Mouse (Mus musculus) embryonic fibroblast, embryonic 13.5 days (primary cell): Measurements from ENCODE around the gene 2310057J18Rik. TPM values are rescaled to one million over a fixed set of nuclear protein-coding genes. Genes with fewer than 3 reads are reported as not detected.
"Not testable (repeated sequence)": the region's sequence is repeated elsewhere in the genome, so short reads cannot be mapped to it uniquely, and the experiment has no call there.

Experiments
- H3K27ac ChIP-seq: 2 replicates; pipeline ENCODE4 v1.5.1; 2012; ENCODE audit warnings: low read length, control low read depth, inconsistent platforms; ENCODE audit not compliant: insufficient read depth
- H3K4me1 ChIP-seq: 2 replicates; pipeline ENCODE4 v1.6.1; 2011; ENCODE audit warnings: low read length; ENCODE audit not compliant: control insufficient read depth, insufficient read depth
- H3K4me3 ChIP-seq: 2 replicates; pipeline ENCODE4 v1.5.1; 2011; ENCODE audit warnings: mild to moderate bottlenecking, control low read depth, low read length; ENCODE audit not compliant: insufficient read depth
- CTCF ChIP-seq: IDR thresholded peaks from 2 replicates; pipeline ENCODE4 v1.5.1; 2011; ENCODE audit warnings: mild to moderate bottlenecking, control low read depth, low read length, moderate library complexity, borderline replicate concordance; ENCODE audit not compliant: insufficient read depth
- POLR2A ChIP-seq: IDR thresholded peaks from 2 replicates; pipeline ENCODE4 v1.6.1; 2011; ENCODE audit warnings: low read depth, mild to moderate bottlenecking, control low read depth, low read length, moderate library complexity
- polyA plus RNA-seq: library from polyadenylated mRNA; stranded (reverse); fragments of >200 nt; gene quantifications from 2 replicates; pipeline ENCODE4 v1.2.4, GENCODE M21; 2011; ENCODE audit warnings: low read depth; ENCODE audit not compliant: missing spikeins, insufficient read length

2310057J18Rik gene
- not detected in 2 replicates for polyA plus RNA-seq

DNA sequence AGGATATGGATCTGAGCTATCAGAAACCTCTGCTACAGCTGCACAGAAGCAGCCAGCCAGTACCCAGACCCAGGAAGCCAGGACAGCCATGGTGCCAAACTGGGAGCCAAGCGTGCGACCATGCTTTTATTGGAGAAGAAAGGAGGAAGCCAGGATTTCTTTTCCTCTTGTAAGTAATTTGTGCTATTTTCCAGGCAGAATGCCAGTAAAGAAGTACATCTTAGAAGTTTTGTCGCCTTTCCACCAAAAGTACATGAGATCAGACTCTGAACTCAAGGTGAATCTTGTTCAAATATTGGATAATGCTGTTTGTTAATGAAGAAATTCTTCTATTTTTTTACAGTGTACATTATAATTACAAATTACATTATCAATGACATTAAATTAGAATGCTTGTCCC, at the start of gene 2310057J18Rik:
TSS of gene 2310057J18Rik (minus strand) at position 101 of the 400 bp plus-strand sequence.
- no peaks in the 10 kb centered on the region for H3K4me1 ChIP-seq
- no peak within 1 kb of the TSS for H3K27ac ChIP-seq
- no peak within 1 kb of the TSS for H3K4me3 ChIP-seq
- TF ChIP-seq POLR2A = no peak
- TF ChIP-seq CTCF = no peak

DNA sequence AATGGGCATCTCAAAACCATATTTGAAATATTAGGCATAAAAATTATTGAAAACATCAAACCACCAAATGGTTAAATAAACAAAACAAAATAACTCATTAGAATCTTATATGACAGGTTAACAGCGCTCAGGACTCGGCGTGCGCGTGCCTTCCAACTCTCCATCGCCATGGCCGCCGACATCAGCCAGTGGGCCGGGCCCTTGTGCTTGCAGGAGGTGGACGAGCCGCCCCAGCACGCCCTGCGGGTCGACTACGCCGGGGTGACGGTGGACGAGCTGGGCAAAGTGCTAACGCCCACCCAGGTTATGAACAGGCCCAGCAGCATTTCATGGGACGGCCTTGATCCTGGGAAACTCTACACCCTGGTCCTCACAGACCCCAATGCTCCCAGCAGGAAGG, 43.9 kb upstream of the 2310057J18Rik start:
- not testable (repeated sequence) for H3K4me3 ChIP-seq, H3K27ac ChIP-seq

DNA sequence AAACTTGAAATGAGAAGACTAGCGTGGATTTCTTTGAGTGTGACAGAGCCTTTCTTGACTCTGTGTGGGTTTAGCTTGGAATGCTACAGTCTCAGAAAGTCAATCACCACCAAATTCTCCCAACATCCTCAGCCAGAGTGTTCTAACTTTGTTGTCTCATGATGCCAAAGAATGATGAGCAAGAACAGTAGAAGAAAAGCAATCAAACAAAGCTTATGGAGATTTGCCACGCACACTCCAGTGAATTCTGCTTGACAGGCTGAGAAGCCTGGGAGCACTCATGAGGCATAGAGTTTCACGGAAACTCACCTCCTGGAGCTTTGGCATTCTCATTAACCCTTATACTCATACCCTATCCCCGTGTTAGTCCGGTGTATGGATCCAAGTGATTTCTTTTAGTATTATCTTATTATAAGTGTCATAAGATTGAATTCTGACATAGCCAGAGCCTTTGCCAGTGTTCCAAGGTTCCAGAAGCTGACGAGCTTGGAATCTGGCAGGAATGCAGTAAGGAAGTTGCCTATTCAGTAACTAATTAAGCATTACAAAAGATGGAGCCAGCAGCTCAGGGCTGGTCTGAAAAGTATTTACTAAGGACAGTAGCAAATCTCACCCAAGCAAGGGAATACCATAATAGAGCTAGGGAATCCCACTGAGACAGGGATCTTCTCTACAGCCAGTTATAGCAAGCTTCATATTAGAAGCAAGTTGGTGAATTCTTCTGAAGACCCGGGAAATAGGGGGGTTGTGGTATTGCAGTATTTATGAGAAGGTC, 33.6 kb upstream of the 2310057J18Rik start:
- TF ChIP-seq POLR2A (no peak), CTCF (no peak)

More for the DNA sequence above, 43.9 kb upstream of the 2310057J18Rik start:
- H3K4me1 ChIP-seq = not testable (repeated sequence)

DNA sequence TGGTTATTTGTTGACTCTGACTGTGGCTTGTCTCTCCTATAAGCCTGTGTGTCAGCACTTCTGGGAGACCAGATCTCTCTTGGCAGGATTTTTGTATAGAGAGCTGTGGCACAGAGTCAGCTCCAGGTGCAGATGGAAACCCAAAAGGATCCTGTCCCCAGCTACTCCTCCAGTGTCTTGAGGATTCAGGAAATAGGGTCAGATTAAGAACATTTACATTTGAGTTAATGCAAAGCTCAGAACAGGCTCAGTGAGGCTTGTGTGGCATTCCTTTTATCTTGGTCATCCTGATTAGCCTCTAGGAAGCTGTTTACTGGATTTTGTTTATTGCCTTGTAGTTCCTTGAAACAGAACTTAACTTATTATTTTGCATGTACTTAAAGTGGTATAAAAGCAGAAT, 11.7 kb upstream of the 2310057J18Rik start:
- no peak for TF ChIP-seq POLR2A
- TF ChIP-seq CTCF = no peak
- no peak overlapping the region for H3K27ac ChIP-seq
- no peaks in the 10 kb centered on the region for H3K4me1 ChIP-seq
- no peak overlapping the region for H3K4me3 ChIP-seq

More for the DNA sequence above, 33.6 kb upstream of the 2310057J18Rik start:
- Histone ChIP-seq H3K4me3 (no peak overlapping the region), H3K4me1 (no peaks in the 10 kb centered on the region), H3K27ac (no peak overlapping the region)

DNA sequence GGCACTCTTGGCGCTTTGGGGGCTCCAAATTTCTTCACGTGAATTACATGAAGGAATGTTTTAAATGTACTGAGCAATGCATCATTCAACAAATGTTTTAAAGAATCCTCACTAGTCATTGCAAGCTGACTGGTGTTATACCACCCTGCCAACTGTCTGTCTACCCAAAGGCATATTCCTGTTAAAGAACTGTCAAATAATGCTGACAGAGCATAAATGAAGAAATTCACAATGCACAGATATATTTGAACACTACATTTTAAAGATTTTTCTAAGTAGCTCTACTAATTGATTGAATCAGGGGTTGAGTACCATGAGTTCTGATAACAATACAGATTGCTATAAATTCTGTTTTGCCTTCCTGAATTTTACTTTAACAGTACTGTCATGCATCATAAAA, 2.9 kb upstream of the 2310057J18Rik start:
- no peaks in the 10 kb centered on the region for H3K4me1 ChIP-seq
- no peak overlapping the region for H3K27ac ChIP-seq
- TF ChIP-seq CTCF (no peak), POLR2A (no peak)
- H3K4me3 ChIP-seq = no peak overlapping the region

DNA sequence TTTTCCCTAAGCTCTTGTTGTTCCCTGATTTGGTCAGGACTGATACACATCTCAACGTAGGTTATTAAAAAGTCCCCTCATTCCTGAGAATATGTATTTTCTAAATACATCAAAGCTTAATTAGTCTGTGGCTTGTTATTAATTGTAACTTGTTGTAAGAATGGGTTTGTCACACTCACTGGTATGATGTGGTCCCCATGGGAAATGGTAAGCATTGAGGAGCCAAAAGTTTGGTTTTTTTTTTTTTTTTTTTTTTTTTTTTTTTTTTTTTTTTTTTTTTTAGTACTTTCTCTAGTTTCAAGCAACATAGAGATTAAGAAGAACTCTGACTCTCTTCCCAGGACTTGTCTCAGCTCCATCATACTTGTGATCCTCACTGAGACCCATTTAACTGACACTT, 17.9 kb downstream of the 2310057J18Rik start:
- Histone ChIP-seq H3K27ac (no peak overlapping the region), H3K4me3 (no peak overlapping the region), H3K4me1 (no peaks in the 10 kb centered on the region)
- no peak for TF ChIP-seq POLR2A

DNA sequence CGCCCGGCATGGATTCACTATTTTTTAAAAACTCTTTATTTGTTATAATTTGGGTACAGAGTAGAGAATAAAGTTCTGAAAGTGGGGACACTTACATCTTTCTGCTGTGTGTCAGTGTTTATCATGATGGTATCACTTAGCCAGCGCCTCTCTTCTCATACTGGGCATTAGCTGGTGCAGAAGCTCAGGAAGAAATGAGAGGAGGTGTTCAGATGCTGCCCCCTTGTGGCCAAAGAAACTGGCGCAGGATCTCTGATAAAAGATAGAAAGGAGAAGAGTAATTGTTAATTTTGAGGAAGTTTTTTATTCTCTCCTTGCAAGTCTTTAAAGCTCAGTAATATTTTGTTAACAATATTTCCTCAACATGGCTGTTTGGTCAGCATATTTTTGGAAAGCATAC, 31.0 kb downstream of the 2310057J18Rik start:
- no peak overlapping the region for H3K27ac ChIP-seq
- TF ChIP-seq POLR2A (no peak), CTCF (no peak)
- no peak overlapping the region for H3K4me3 ChIP-seq
- H3K4me1 ChIP-seq = no peaks in the 10 kb centered on the region

DNA sequence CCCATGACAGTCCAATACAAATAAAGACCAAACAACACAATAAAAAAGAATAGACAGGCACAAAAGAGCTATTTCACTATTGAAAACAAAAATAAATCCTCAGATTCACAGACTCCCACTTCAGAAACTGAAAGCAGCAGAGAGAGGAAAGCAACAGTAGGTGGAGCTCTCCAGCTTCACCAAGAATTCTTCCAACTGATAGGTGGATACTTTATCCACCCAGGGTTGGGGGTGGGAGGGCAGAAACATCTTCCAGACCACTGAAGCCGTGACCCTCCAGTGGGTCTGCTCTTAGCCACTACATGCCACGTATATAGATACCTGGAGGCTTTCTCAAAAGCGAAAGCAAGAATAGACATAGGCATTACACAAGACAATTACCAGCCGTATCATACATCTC, 31.6 kb downstream of the 2310057J18Rik start:
- no peak for TF ChIP-seq CTCF
- no peak for TF ChIP-seq POLR2A

More for the DNA sequence above, 31.6 kb downstream of the 2310057J18Rik start:
- no peak overlapping the region for H3K27ac ChIP-seq
- no peak overlapping the region for H3K4me3 ChIP-seq
- no peaks in the 10 kb centered on the region for H3K4me1 ChIP-seq

Other genes with a start within 250 kb of the 2310057J18Rik start
- gene Soga3, start 157.5 kb upstream of the 2310057J18Rik start, polyA plus RNA-seq = 0.44 TPM in 1 of 2 replicates, not detected in the other
- not detected in 2 replicates for gene Gm49353, start 212.7 kb upstream of the 2310057J18Rik start, polyA plus RNA-seq
- gene 9330159F19Rik, start 225.3 kb upstream of the 2310057J18Rik start, polyA plus RNA-seq = 0.18 TPM in 1 of 2 replicates, not detected in the other